Mouse (Mus musculus) midbrain, embryonic 14.5 days (tissue): ENCODE measurements around the gene Mtmr12. TPM values are rescaled to one million over a fixed set of nuclear protein-coding genes. Genes with fewer than 3 reads are reported as not detected.
"Not testable (repeated sequence)": the region's sequence is repeated elsewhere in the genome, so short reads cannot be mapped to it uniquely, and the experiment has no call there.

Experiments used
- ATAC-seq: fragments of 200-750 bp; cut with Nextera tagmentation; 2 replicates; pipeline ENCODE4 v1.8.0; 2017; ENCODE audit warnings: moderate number of reproducible peaks, moderate library complexity; ENCODE audit not compliant: low FRiP score, low TSS enrichment
- DNase-seq: peaks from one replicate; pipeline ENCODE4 v3.0.0-alpha.2; 2015
- H3K27ac ChIP-seq: fragments of 300-500 bp; sonication (generic); replicated peaks from 2 replicates; pipeline ENCODE4 v1.5.1; 2014; ENCODE audit warnings: mild to moderate bottlenecking, low read depth, low read length, moderate library complexity
- H3K27me3 ChIP-seq: fragments of 300-500 bp; sonication (generic); 2 replicates; pipeline ENCODE4 v1.6.1; 2014; ENCODE audit warnings: low read length, control low read depth, mixed read lengths; ENCODE audit not compliant: control insufficient read depth, insufficient read depth
- H3K36me3 ChIP-seq: fragments of 300-500 bp; sonication (generic); 2 replicates; pipeline ENCODE4 v1.6.1; 2014; ENCODE audit warnings: low read length, control low read depth; ENCODE audit not compliant: control insufficient read depth, insufficient read depth
- H3K4me1 ChIP-seq: fragments of 300-500 bp; sonication (generic); 2 replicates; pipeline ENCODE4 v1.6.1; 2014; ENCODE audit warnings: mild to moderate bottlenecking, antibody characterized with exemption, low read length, control low read depth; ENCODE audit not compliant: control insufficient read depth, insufficient read depth
- H3K4me2 ChIP-seq: fragments of 300-500 bp; sonication (generic); 2 replicates; pipeline ENCODE4 v1.6.1; 2014; ENCODE audit warnings: mild to moderate bottlenecking, low read length, moderate library complexity
- H3K4me3 ChIP-seq: fragments of 300-500 bp; sonication (generic); replicated peaks from 2 replicates; pipeline ENCODE4 v1.5.1; 2014; ENCODE audit warnings: low read depth, low read length
- H3K9ac ChIP-seq: fragments of 300-500 bp; sonication (generic); replicated peaks from 2 replicates; pipeline ENCODE4 v1.6.1; 2014; ENCODE audit warnings: mild to moderate bottlenecking, low read length, moderate library complexity
- H3K9me3 ChIP-seq: fragments of 300-500 bp; sonication (generic); 2 replicates; pipeline ENCODE4 v1.6.1; 2016; ENCODE audit warnings: low read length, control low read depth, mixed read lengths; ENCODE audit not compliant: control insufficient read depth
- WGBS: fragments of 180-500 bp; shearing (Covaris S2); extraction: QIAGEN DNeasy Blood & Tissue Kit; methylation state at CpG from one replicate; pipeline ENCODE4 v1.1.7; 2014; 5-methylcytosine and 5-hydroxymethylcytosine counted together
- polyA plus RNA-seq: library from polyadenylated mRNA; unstranded; fragments of >200 nt; fragmentation: Nextera tagmentation; extraction: Ambion mirVana; gene quantifications from 2 replicates; pipeline ENCODE4 v1.2.1, GENCODE M21; 2014

Gene Mtmr12
- polyA plus RNA-seq, 1 experiment from 2014 or later, result 9.0 TPM

GRCm38 (mm10) chr15:12197361-12197760 lies 7.5 kb upstream of the Mtmr12 start:
- Histone ChIP-seq H3K27me3 (no peaks in the 10 kb centered on the region), H3K9ac (no peak overlapping the region), H3K4me3 (no peak overlapping the region), H3K9me3 (no peaks in the 10 kb centered on the region), H3K4me1 (no peaks in the 10 kb centered on the region), H3K27ac (no peak overlapping the region), H3K4me2 (no peak overlapping the region), H3K36me3 (0 out of 2 replicates have a peak, but pooled peaks cover 5% of the 10 kb centered on the region)
- no peak for ATAC-seq
- DNase-seq, result no peak
- 90% methylated on average over 6 of the region's 6 CpGs for WGBS

- ATAC-seq, result no peak
- no peak for DNase-seq
- Histone ChIP-seq H3K27ac (no peak overlapping the region), H3K9ac (no peak overlapping the region), H3K4me2 (no peak overlapping the region), H3K27me3 (no peaks in the 10 kb centered on the region), H3K9me3 (no peaks in the 10 kb centered on the region), H3K4me3 (no peak overlapping the region), H3K4me1 (no peaks in the 10 kb centered on the region), H3K36me3 (no peaks in the 10 kb centered on the region)
- 95% methylated on average over 7 of the region's 7 CpGs for WGBS
Observed at GRCm38 (mm10) chr15:12200021-12200420, 4.8 kb upstream of the Mtmr12 start.

GRCm38 (mm10) chr15:12201856-12202255 lies 3.0 kb upstream of the Mtmr12 start:
- no peak for DNase-seq
- no peak overlapping the region for H3K9ac ChIP-seq

GRCm38 (mm10) chr15:12202456-12202855 lies 2.4 kb upstream of the Mtmr12 start:
- ATAC-seq, result no peak
- Histone ChIP-seq H3K27ac (no peak overlapping the region), H3K9ac (no peak overlapping the region), H3K4me1 (peaks cover 10% of the 10 kb centered on the region), H3K4me2 (no peak overlapping the region), H3K4me3 (no peak overlapping the region), H3K9me3 (no peaks in the 10 kb centered on the region), H3K36me3 (no peaks in the 10 kb centered on the region), H3K27me3 (no peaks in the 10 kb centered on the region)
- WGBS, result 79% methylated on average over 3 of the region's 3 CpGs
- DNase-seq, result no peak

More at GRCm38 (mm10) chr15:12201856-12202255, 3.0 kb upstream of the Mtmr12 start:
- no peak overlapping the region for H3K27ac ChIP-seq
- no peaks in the 10 kb centered on the region for H3K27me3 ChIP-seq
- ATAC-seq, result no peak
- no peak overlapping the region for H3K4me3 ChIP-seq
- H3K36me3 ChIP-seq, result no peaks in the 10 kb centered on the region
- no peaks in the 10 kb centered on the region for H3K9me3 ChIP-seq
- H3K4me2 ChIP-seq, result no peak overlapping the region
- H3K4me1 ChIP-seq, result peaks cover 10% of the 10 kb centered on the region

GRCm38 (mm10) chr15:12203008-12203407 lies 1.8 kb upstream of the Mtmr12 start:
- not testable (repeated sequence) for H3K36me3 ChIP-seq, H3K27me3 ChIP-seq, DNase-seq, H3K4me3 ChIP-seq, H3K4me2 ChIP-seq, ATAC-seq, H3K27ac ChIP-seq, H3K9ac ChIP-seq, H3K9me3 ChIP-seq
- WGBS, result 97% methylated on average over 5 of the region's 5 CpGs
- peaks cover 16% of the 10 kb centered on the region for H3K4me1 ChIP-seq

- ATAC-seq (no peak), DNase-seq (no peak)
- H3K4me1 ChIP-seq, result peaks cover 18% of the 10 kb centered on the region
- H3K4me3 ChIP-seq, result peak overlapping the region; percentile 87
- H3K27me3 ChIP-seq, result no peaks in the 10 kb centered on the region
- H3K9ac ChIP-seq, result no peak overlapping the region
- no peaks in the 10 kb centered on the region for H3K36me3 ChIP-seq
- H3K9me3 ChIP-seq, result no peaks in the 10 kb centered on the region
- WGBS, result 51% methylated on average over 10 of the region's 10 CpGs
- 0 out of 2 replicates have a peak overlapping the region, but pooled peaks have one; percentile 58 for H3K27ac ChIP-seq
- peak overlapping the region; percentile 63 for H3K4me2 ChIP-seq
Observed at GRCm38 (mm10) chr15:12203512-12204318, 1.1 kb upstream of the Mtmr12 start.

- H3K27ac ChIP-seq, result peak overlapping the region; percentile 90
- ATAC-seq (peak; percentile 86), DNase-seq (peak; percentile 65)
- under 1% methylated on average over 72 of the region's 73 CpGs for WGBS
- peak overlapping the region; percentile 87 for H3K4me3 ChIP-seq
- H3K4me2 ChIP-seq, result peak overlapping the region; percentile 63
- H3K9ac ChIP-seq, result peak overlapping the region; percentile 84
- H3K36me3 ChIP-seq, result no peaks in the 10 kb centered on the region
- no peaks in the 10 kb centered on the region for H3K9me3 ChIP-seq
- peaks cover 21% of the 10 kb centered on the region for H3K4me1 ChIP-seq
- H3K27me3 ChIP-seq, result no peaks in the 10 kb centered on the region
Observed at GRCm38 (mm10) chr15:12205160-12205901, 503 bp downstream of the Mtmr12 start.

- peak overlapping the region; percentile 63 for H3K4me2 ChIP-seq
- ATAC-seq, result no peak
- 42% methylated on average over 14 of the region's 14 CpGs for WGBS
- H3K27me3 ChIP-seq, result no peaks in the 10 kb centered on the region
- H3K36me3 ChIP-seq, result no peaks in the 10 kb centered on the region
- DNase-seq, result no peak
- H3K4me1 ChIP-seq, result peaks cover 21% of the 10 kb centered on the region
- no peaks in the 10 kb centered on the region for H3K9me3 ChIP-seq
- no peak overlapping the region for H3K27ac ChIP-seq
- H3K9ac ChIP-seq, result peak overlapping the region; percentile 84
- H3K4me3 ChIP-seq, result peak overlapping the region; percentile 87
Observed at GRCm38 (mm10) chr15:12205902-12206645, 1.2 kb downstream of the Mtmr12 start.
